Mouse (Mus musculus): ENCODE measurements around the gene Plek. TPM values are rescaled to one million over a fixed set of nuclear protein-coding genes. Genes with fewer than 3 reads are reported as not detected.

Plek gene
- polyA plus RNA-seq, 1 experiment, result 2.2 TPM

- no peak for DNase-seq (ENCODE audit: low read depth)
Observed at GRCm38 (mm10) chr11:16950226-16950975, 101.8 kb downstream of the Plek start.

- DNase-seq (ENCODE audit: low read depth), result no peak
Observed at GRCm38 (mm10) chr11:16948756-16949155, 103.4 kb downstream of the Plek start.

GRCm38 (mm10) chr11:16943016-16943415 is 109.2 kb downstream of the Plek start:
- no peak for DNase-seq (ENCODE audit: low read depth)

GRCm38 (mm10) chr11:16941973-16942452 is 110.2 kb downstream of the Plek start:
- DNase-seq (ENCODE audit: low read depth), result no peak

GRCm38 (mm10) chr11:16941103-16941793 is 110.9 kb downstream of the Plek start:
- no peak for DNase-seq (ENCODE audit: low read depth)

GRCm38 (mm10) chr11:16935577-16936236 is 116.5 kb downstream of the Plek start:
- DNase-seq (ENCODE audit: low read depth), result peak; percentile 91

GRCm38 (mm10) chr11:16932159-16932558 is 120.0 kb downstream of the Plek start:
- no peak for DNase-seq (ENCODE audit: low read depth)

Other genes with a start within 250 kb of the Plek start
- 0.20 TPM in 2 replicates for gene Fbxo48, start 101.0 kb downstream of the Plek start, polyA plus RNA-seq (2012; rRNA removed)
- 7.0 and 9.0 TPM in 2 replicates for gene Cnrip1, start 795 bp downstream of the Plek start, polyA plus RNA-seq (2012; rRNA removed)
- gene Ppp3r1, start 106.9 kb upstream of the Plek start, polyA plus RNA-seq (2012; rRNA removed), result 38.8 and 51.7 TPM in 2 replicates
- 7.7 and 8.2 TPM in 2 replicates for gene Wdr92, start 129.7 kb upstream of the Plek start, polyA plus RNA-seq (2012; rRNA removed)
- 7.1 and 8.0 TPM in 2 replicates for gene Pno1, start 159.2 kb upstream of the Plek start, polyA plus RNA-seq (2012; rRNA removed)
- 12.0 and 13.9 TPM in 2 replicates for gene C1d, start 205.2 kb upstream of the Plek start, polyA plus RNA-seq (2012; rRNA removed)